Mouse (Mus musculus) hindbrain, embryonic 11.5 days (tissue): ENCODE results near the gene Btk. TPM values are rescaled to one million over a fixed set of nuclear protein-coding genes. Genes with fewer than 3 reads are reported as not detected.

ENCODE experiments used
- ATAC-seq: fragments of 200-750 bp; cut with Nextera tagmentation; 2 replicates; pipeline ENCODE4 v1.8.0; 2017; ENCODE audit warnings: mild to moderate bottlenecking, moderate TSS enrichment, moderate library complexity; ENCODE audit not compliant: low FRiP score
- DNase-seq: peaks from one replicate; pipeline ENCODE4 v3.0.0-alpha.2; 2015; ENCODE audit warnings: low spot score
- H3K27ac ChIP-seq: fragments of 300-500 bp; sonication (generic); 2 replicates; pipeline ENCODE4 v1.5.1; 2014; ENCODE audit warnings: mild to moderate bottlenecking, low read depth, low read length
- H3K27me3 ChIP-seq: fragments of 300-500 bp; sonication (generic); 2 replicates; pipeline ENCODE4 v1.6.1; 2014; ENCODE audit warnings: mild to moderate bottlenecking, low read length, moderate library complexity, mixed read lengths; ENCODE audit not compliant: control insufficient read depth, insufficient read depth
- H3K36me3 ChIP-seq: fragments of 300-500 bp; sonication (generic); 2 replicates; pipeline ENCODE4 v1.6.1; 2014; ENCODE audit warnings: mild to moderate bottlenecking, low read length, moderate library complexity, mixed read lengths; ENCODE audit not compliant: control insufficient read depth, insufficient read depth
- H3K4me1 ChIP-seq: fragments of 300-500 bp; sonication (generic); replicated peaks from 2 replicates; pipeline ENCODE4 v1.6.1; 2014; ENCODE audit warnings: low read length, mixed read lengths; ENCODE audit not compliant: control insufficient read depth, insufficient read depth
- H3K4me2 ChIP-seq: fragments of 300-500 bp; sonication (generic); replicated peaks from 2 replicates; pipeline ENCODE4 v1.6.1; 2014; ENCODE audit warnings: mild to moderate bottlenecking, low read depth, low read length
- H3K4me3 ChIP-seq: fragments of 300-500 bp; sonication (generic); 2 replicates; pipeline ENCODE4 v1.5.1; 2014; ENCODE audit warnings: low read depth, low read length
- H3K9ac ChIP-seq: fragments of 300-500 bp; sonication (generic); 2 replicates; pipeline ENCODE4 v1.6.1; 2014; ENCODE audit warnings: low read depth, low read length
- H3K9me3 ChIP-seq: fragments of 300-500 bp; sonication (generic); 2 replicates; pipeline ENCODE4 v1.6.1; 2016; ENCODE audit warnings: low read length; ENCODE audit not compliant: control insufficient read depth
- WGBS: fragments of 180-500 bp; shearing (Covaris S2); extraction: QIAGEN DNeasy Blood & Tissue Kit; methylation state at CpG from one replicate; pipeline ENCODE4 v1.1.7; 2014; 5-methylcytosine and 5-hydroxymethylcytosine counted together
- polyA plus RNA-seq: library from polyadenylated mRNA; unstranded; fragments of >200 nt; fragmentation: Nextera tagmentation; extraction: Ambion mirVana; gene quantifications from 2 replicates; pipeline ENCODE4 v1.2.1, GENCODE M21; 2014

Gene Btk
- polyA plus RNA-seq, 1 experiment from 2014 or later, result 1.2 TPM

- Histone ChIP-seq H3K9ac (peak overlapping the region; percentile 19; the same call in 1 of the 2 replicates), H3K4me3 (0 out of 2 replicates have a peak overlapping the region, but pooled peaks have one; percentile 13), H3K36me3 (no peaks in the 10 kb centered on the region), H3K27ac (peak overlapping the region; percentile 72), H3K4me1 (no peaks in the 10 kb centered on the region), H3K27me3 (no peaks in the 10 kb centered on the region), H3K4me2 (peak overlapping the region; percentile 39), H3K9me3 (no peaks in the 10 kb centered on the region)
- ATAC-seq, result peak; percentile 90
- peak; percentile 68 for DNase-seq
- 17% methylated on average over 14 of the region's 15 CpGs for WGBS
These were observed 29.1 kb upstream of the Btk start for GRCm38 (mm10) chrX:134612285-134612959.

- ATAC-seq (no peak), DNase-seq (no peak)
- no peak overlapping the region for H3K4me2 ChIP-seq
- no peaks in the 10 kb centered on the region for H3K4me1 ChIP-seq
- no peak overlapping the region for H3K4me3 ChIP-seq
- no peak overlapping the region for H3K9ac ChIP-seq
- 88% methylated on average over 4 of the region's 4 CpGs for WGBS
- no peaks in the 10 kb centered on the region for H3K36me3 ChIP-seq
- H3K9me3 ChIP-seq, result no peaks in the 10 kb centered on the region
- H3K27me3 ChIP-seq, result no peaks in the 10 kb centered on the region
- H3K27ac ChIP-seq, result no peak overlapping the region
These were observed 27.6 kb upstream of the Btk start for GRCm38 (mm10) chrX:134610984-134611383.

GRCm38 (mm10) chrX:134609472-134609871, 26.1 kb upstream of the Btk start:
- no peaks in the 10 kb centered on the region for H3K27me3 ChIP-seq
- H3K4me1 ChIP-seq, result no peaks in the 10 kb centered on the region
- no peak overlapping the region for H3K4me3 ChIP-seq
- no peaks in the 10 kb centered on the region for H3K9me3 ChIP-seq
- no peak overlapping the region for H3K27ac ChIP-seq
- ATAC-seq (no peak), DNase-seq (no peak)
- no peak overlapping the region for H3K9ac ChIP-seq
- H3K4me2 ChIP-seq, result no peak overlapping the region
- H3K36me3 ChIP-seq, result no peaks in the 10 kb centered on the region
- 47% methylated on average over 4 of the region's 4 CpGs for WGBS

- peak; percentile 89 for ATAC-seq
- WGBS, result 16% methylated on average over 39 of the region's 43 CpGs
These were observed 18.2 kb upstream of the Btk start for GRCm38 (mm10) chrX:134601380-134602120.

GRCm38 (mm10) chrX:134600659-134601379, 17.4 kb upstream of the Btk start, which contains the start of the genes Gla and Hnrnph2:
Gene Gla, minus strand, starts transcription at chrX:134601125.
Gene Hnrnph2, plus strand, starts transcription at chrX:134601179.
- peak within 1 kb of the TSS; percentile 49 for H3K4me3 ChIP-seq
- H3K4me1 ChIP-seq, result no peaks in the 10 kb centered on the region
- peak; percentile 91 for DNase-seq
- H3K27me3 ChIP-seq, result no peaks in the 10 kb centered on the region
- H3K36me3 ChIP-seq, result no peaks in the 10 kb centered on the region
- H3K4me2 ChIP-seq, result peak within 1 kb of the TSS; percentile 44
- peak within 1 kb of the TSS; percentile 58 for H3K9ac ChIP-seq
- 17% methylated on average over 33 of the region's 33 CpGs for WGBS
- ATAC-seq, result peak; percentile 98
- H3K9me3 ChIP-seq, result no peaks in the 10 kb centered on the region
- peak within 1 kb of the TSS; percentile 88 for H3K27ac ChIP-seq

More at GRCm38 (mm10) chrX:134601380-134602120, 18.2 kb upstream of the Btk start:
- peak; percentile 58 for DNase-seq
- no peaks in the 10 kb centered on the region for H3K4me1 ChIP-seq
- H3K36me3 ChIP-seq, result no peaks in the 10 kb centered on the region
- H3K27me3 ChIP-seq, result no peaks in the 10 kb centered on the region
- peak overlapping the region; percentile 58 for H3K9ac ChIP-seq
- H3K4me3 ChIP-seq, result peak overlapping the region; percentile 49
- H3K27ac ChIP-seq, result peak overlapping the region; percentile 88
- H3K9me3 ChIP-seq, result no peaks in the 10 kb centered on the region
- peak overlapping the region; percentile 35 for H3K4me2 ChIP-seq

- Histone ChIP-seq H3K4me2 (peak overlapping the region; percentile 44), H3K9ac (peak overlapping the region; percentile 56), H3K27me3 (no peaks in the 10 kb centered on the region), H3K36me3 (no peaks in the 10 kb centered on the region), H3K4me3 (peak overlapping the region; percentile 46), H3K9me3 (no peaks in the 10 kb centered on the region), H3K4me1 (no peaks in the 10 kb centered on the region), H3K27ac (no peak overlapping the region)
- no peak for ATAC-seq
- no peak for DNase-seq
- WGBS, result 34% methylated on average over 10 of the region's 10 CpGs
These were observed 16.7 kb upstream of the Btk start for GRCm38 (mm10) chrX:134599922-134600565.

GRCm38 (mm10) chrX:134589836-134590235, 6.5 kb upstream of the Btk start:
- Histone ChIP-seq H3K27me3 (no peaks in the 10 kb centered on the region), H3K27ac (no peak overlapping the region), H3K36me3 (no peaks in the 10 kb centered on the region), H3K4me3 (no peak overlapping the region), H3K4me2 (no peak overlapping the region), H3K9ac (no peak overlapping the region), H3K4me1 (no peaks in the 10 kb centered on the region), H3K9me3 (no peaks in the 10 kb centered on the region)
- WGBS, result 67% methylated on average over 5 of the region's 5 CpGs
- no peak for ATAC-seq
- DNase-seq, result no peak

GRCm38 (mm10) chrX:134588997-134589396, 5.6 kb upstream of the Btk start:
- Histone ChIP-seq H3K4me3 (no peak overlapping the region), H3K9me3 (no peaks in the 10 kb centered on the region), H3K27me3 (no peaks in the 10 kb centered on the region), H3K4me1 (no peaks in the 10 kb centered on the region), H3K36me3 (no peaks in the 10 kb centered on the region), H3K9ac (no peak overlapping the region), H3K4me2 (no peak overlapping the region), H3K27ac (no peak overlapping the region)
- ATAC-seq (no peak), DNase-seq (no peak)
- WGBS, result 83% methylated on average over 3 of the region's 3 CpGs
